Mouse (Mus musculus): ENCODE results near the gene Syp.

DNA sequence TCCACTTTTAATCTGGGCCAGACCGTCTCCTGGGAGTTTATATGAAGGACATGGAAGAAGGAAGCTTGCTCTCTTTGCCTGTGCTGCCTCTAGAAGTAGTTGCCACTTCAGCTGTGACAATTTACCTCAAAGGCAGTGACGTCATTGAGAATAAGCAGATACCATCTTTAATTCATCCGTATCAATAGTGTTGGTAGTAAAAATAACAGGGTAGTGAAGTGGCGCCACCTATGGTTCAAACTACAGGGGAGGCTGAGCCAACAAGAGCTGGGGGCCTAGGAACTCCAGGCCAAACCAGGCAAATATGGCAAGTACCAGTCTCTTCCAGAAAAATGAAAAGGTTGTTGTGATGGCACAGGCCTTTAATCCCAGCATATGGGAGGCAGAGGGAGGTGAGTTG is 54.6 kb downstream of the Syp start:
- TF ChIP-seq CTCF (IDR thresholded peaks at IDR 0.05; ENCODE audit: borderline replicate concordance, extremely low read depth, insufficient read depth, insufficient read length): no peak
- no peak for TF ChIP-seq POLR2A (IDR thresholded peaks at IDR 0.05; ENCODE audit: borderline replicate concordance, extremely low read depth, insufficient read depth, insufficient read length, poor library complexity, severe bottlenecking)
